Mouse (Mus musculus): ENCODE measurements around the gene Psmb8.

Psmb8 gene

GRCm38 (mm10) chr17:34249878-34250277 is 52.4 kb downstream of the Psmb8 start:
- DNase-seq (ENCODE audit: low spot score) = no peak

Data from testis, postnatal 14 days (tissue).